In genomic region chr7:16326607-16326971, GRCm38 (mm10) we compare ENCODE assay signal across 9 mouse cellular contexts. TPM values are rescaled to one million over a fixed set of nuclear protein-coding genes. Genes with fewer than 3 reads are reported as not detected.
DNase-seq lines count a peak whose midpoint lies in the region; ATAC-seq and TF ChIP-seq lines count a peak whose summit lies in the region.
"Had no signal": no experiment of that assay in that cellular context is flagged by ENCODE, and none has a peak within 500 bp of the region (broad histone marks: within the 10 kb centered on the region; RNA-seq: fewer than 3 reads in every experiment).

No protein-coding gene starts in this region.

- 86% methylated on average over 2 of the region's 2 CpGs for WGBS in forebrain, embryonic 12.5 days
- WGBS in forebrain, embryonic 14.5 days: 91% methylated on average over 2 of the region's 2 CpGs
- 92% methylated on average over 2 of the region's 2 CpGs for WGBS in kidney, embryonic 14.5 days
- 84% methylated on average over 2 of the region's 2 CpGs for WGBS in liver, embryonic 14.5 days (ENCODE audit: insufficient replicate concordance)

- TF ChIP-seq EP300 in liver, embryonic 14.5 days (IDR thresholded peaks at IDR 0.05; ENCODE audit: low read depth): no peak

- no peak; the same call in 1 of the 2 replicates for ATAC-seq in forebrain, embryonic 12.5 days (ENCODE audit: low FRiP score)
- no peak for ATAC-seq in forebrain, embryonic 14.5 days
- ATAC-seq in kidney, embryonic 14.5 days (ENCODE audit: low FRiP score, low TSS enrichment): peak; percentile 29; the same call in 1 of the 2 replicates
- ATAC-seq in liver, embryonic 14.5 days (ENCODE audit: insufficient read depth): peak; percentile 11; the same call in 1 of the 2 replicates

- H3K36me3 ChIP-seq in forebrain, embryonic 12.5 days (replicated peaks): peaks cover 43% of the 10 kb centered on the region
- peaks cover 53% of the 10 kb centered on the region for H3K36me3 ChIP-seq in forebrain, embryonic 14.5 days (ENCODE audit: control insufficient read depth, insufficient read depth, low read length)
- peaks cover 53% of the 10 kb centered on the region for H3K36me3 ChIP-seq in kidney, embryonic 14.5 days (ENCODE audit: control insufficient read depth, insufficient read depth, low read length)
- peaks cover 33% of the 10 kb centered on the region for H3K36me3 ChIP-seq in liver, embryonic 14.5 days (replicated peaks; ENCODE audit: control insufficient read depth, insufficient read depth, low read depth)

- H3K27me3 ChIP-seq in forebrain, embryonic 12.5 days: no peaks in the 10 kb centered on the region
- no peaks in the 10 kb centered on the region for H3K27me3 ChIP-seq in forebrain, embryonic 14.5 days (replicated peaks; ENCODE audit: control insufficient read depth, insufficient read depth, low read length)
- no peaks in the 10 kb centered on the region for H3K27me3 ChIP-seq in kidney, embryonic 14.5 days (ENCODE audit: control insufficient read depth, insufficient read depth, low read length)
- no peaks in the 10 kb centered on the region for H3K27me3 ChIP-seq in liver, embryonic 14.5 days (ENCODE audit: control insufficient read depth, insufficient read depth, low read length)
- H3K27me3 ChIP-seq: limb, embryonic 13.5 days had no signal

- H3K9ac ChIP-seq in forebrain, embryonic 12.5 days: no peak overlapping the region
- no peak overlapping the region for H3K9ac ChIP-seq in forebrain, embryonic 14.5 days (ENCODE audit: low read length)
- H3K9ac ChIP-seq in kidney, embryonic 14.5 days (ENCODE audit: low read depth, low read length): no peak overlapping the region
- no peak overlapping the region for H3K9ac ChIP-seq in liver, embryonic 14.5 days (replicated peaks)
- H3K9ac ChIP-seq: limb, embryonic 13.5 days had no signal

- no peaks in the 10 kb centered on the region for H3K9me3 ChIP-seq in forebrain, embryonic 12.5 days
- no peaks in the 10 kb centered on the region for H3K9me3 ChIP-seq in forebrain, embryonic 14.5 days (replicated peaks; ENCODE audit: control insufficient read depth, low read length)
- no peaks in the 10 kb centered on the region for H3K9me3 ChIP-seq in kidney, embryonic 14.5 days (ENCODE audit: control insufficient read depth, low read length)
- H3K9me3 ChIP-seq in liver, embryonic 14.5 days (ENCODE audit: control insufficient read depth, low read length): no peaks in the 10 kb centered on the region
- H3K9me3 ChIP-seq: limb, embryonic 13.5 days had no signal

- no peak overlapping the region for H3K4me2 ChIP-seq in forebrain, embryonic 12.5 days
- H3K4me2 ChIP-seq in forebrain, embryonic 14.5 days (ENCODE audit: low read length): no peak overlapping the region
- H3K4me2 ChIP-seq in kidney, embryonic 14.5 days (replicated peaks; ENCODE audit: low read depth, low read length): no peak overlapping the region
- no peak overlapping the region for H3K4me2 ChIP-seq in liver, embryonic 14.5 days (ENCODE audit: low read depth)
- H3K4me2 ChIP-seq: limb, embryonic 13.5 days had no signal

- no peak for DNase-seq in forebrain, embryonic 14.5 days (ENCODE audit: low spot score)
- DNase-seq in kidney, adult 11 months: no peak
- DNase-seq in R1 (ENCODE audit: low read depth, low spot score): peak; percentile 47
- no peak for DNase-seq in liver, embryonic 14.5 days (ENCODE audit: low read depth in 3 of 3, low spot score in 3 of 3)
- DNase-seq in urinary bladder, postnatal 10 days (ENCODE audit: low spot score): no peak
- DNase-seq in retina, postnatal 1 day: no peak

- no peak for TF ChIP-seq CTCF in liver, embryonic 14.5 days (IDR thresholded peaks at IDR 0.05; ENCODE audit: low read depth)

- H3K27ac ChIP-seq in forebrain, embryonic 12.5 days: peak overlapping the region; percentile 43; the same call in 1 of the 2 replicates
- no peak overlapping the region for H3K27ac ChIP-seq in forebrain, embryonic 14.5 days (ENCODE audit: low read depth, low read length)
- peak overlapping the region; percentile 14; the same call in 1 of the 2 replicates for H3K27ac ChIP-seq in kidney, embryonic 14.5 days (ENCODE audit: low read depth, low read length)
- H3K27ac ChIP-seq in liver, embryonic 14.5 days: no peak overlapping the region
- H3K27ac ChIP-seq: limb, embryonic 13.5 days had no signal

- 0 out of 2 replicates have a peak, but pooled peaks cover 6% of the 10 kb centered on the region for H3K4me1 ChIP-seq in forebrain, embryonic 12.5 days
- H3K4me1 ChIP-seq in forebrain, embryonic 14.5 days (ENCODE audit: control insufficient read depth, insufficient read depth, low read length): no peaks in the 10 kb centered on the region
- H3K4me1 ChIP-seq in kidney, embryonic 14.5 days (ENCODE audit: control insufficient read depth, insufficient read depth, low read length): no peaks in the 10 kb centered on the region; the same call in 1 of the 2 replicates
- peaks cover 3 to 4% of the 10 kb centered on the region in 2 experiments; a peak in 2 of 4 replicates for H3K4me1 ChIP-seq in liver, embryonic 14.5 days (replicated peaks; ENCODE audit: control insufficient read depth in 2 of 2, insufficient read depth in 2 of 2, low read length in 1 of 2)

- no peak overlapping the region for H3K4me3 ChIP-seq in forebrain, embryonic 12.5 days (replicated peaks)
- no peak overlapping the region for H3K4me3 ChIP-seq in forebrain, embryonic 14.5 days (ENCODE audit: low read depth, low read length)
- H3K4me3 ChIP-seq in kidney, embryonic 14.5 days (ENCODE audit: low read length): no peak overlapping the region
- H3K4me3 ChIP-seq in liver, embryonic 14.5 days (ENCODE audit: insufficient read depth in 1 of 2, low read depth in 2 of 2, low read length in 2 of 2): no peak overlapping the region
- H3K4me3 ChIP-seq: limb, embryonic 13.5 days had no signal

RNA-seq across cellular contexts. Expression of gene Bbc3, which starts 18.4 kb away (rescaled TPM):
- polyA plus RNA-seq in forebrain, embryonic 12.5 days (2016; fragmentation: Nextera tagmentation; extraction: Ambion mirVana): 12.8 and 14.6 TPM in 2 replicates
- 10.6 and 11.0 TPM in 2 replicates for polyA plus RNA-seq in forebrain, embryonic 14.5 days (2014; fragmentation: Nextera tagmentation; extraction: Ambion mirVana)
- 8.6 and 13.8 TPM in 2 replicates for polyA plus RNA-seq in kidney, embryonic 14.5 days (2014; fragmentation: Nextera tagmentation; extraction: Ambion mirVana)
- polyA plus RNA-seq in liver, embryonic 14.5 days (2012; rRNA removed): 3.2 and 3.8 TPM in 2 replicates
- polyA plus RNA-seq in liver, embryonic 14.5 days (2014; fragmentation: Nextera tagmentation; extraction: Ambion mirVana): 2.0 and 3.3 TPM in 2 replicates

RNA-seq across cellular contexts. Expression of gene Ccdc9, which starts 40.0 kb away (rescaled TPM):
- polyA plus RNA-seq in forebrain, embryonic 12.5 days (2016; fragmentation: Nextera tagmentation; extraction: Ambion mirVana): 42.3 and 44.6 TPM in 2 replicates
- 12.6 and 15.2 TPM in 2 replicates for polyA plus RNA-seq in forebrain, embryonic 14.5 days (2014; fragmentation: Nextera tagmentation; extraction: Ambion mirVana)
- 24.6 and 28.3 TPM in 2 replicates for polyA plus RNA-seq in kidney, embryonic 14.5 days (2014; fragmentation: Nextera tagmentation; extraction: Ambion mirVana)
- polyA plus RNA-seq in liver, embryonic 14.5 days (2012; rRNA removed): 15.9 and 24.7 TPM in 2 replicates
- polyA plus RNA-seq in liver, embryonic 14.5 days (2014; fragmentation: Nextera tagmentation; extraction: Ambion mirVana): 4.2 and 7.6 TPM in 2 replicates

RNA-seq across cellular contexts. Expression of gene Inafm1, which starts 53.2 kb away (rescaled TPM):
- 13.4 and 14.5 TPM in 2 replicates for polyA plus RNA-seq in forebrain, embryonic 12.5 days (2016; fragmentation: Nextera tagmentation; extraction: Ambion mirVana)
- 20.4 and 21.0 TPM in 2 replicates for polyA plus RNA-seq in forebrain, embryonic 14.5 days (2014; fragmentation: Nextera tagmentation; extraction: Ambion mirVana)
- polyA plus RNA-seq in kidney, embryonic 14.5 days (2014; fragmentation: Nextera tagmentation; extraction: Ambion mirVana): 19.3 and 19.8 TPM in 2 replicates
- polyA plus RNA-seq in liver, embryonic 14.5 days (2012; rRNA removed): 7.9 and 8.3 TPM in 2 replicates
- 3.5 and 4.0 TPM in 2 replicates for polyA plus RNA-seq in liver, embryonic 14.5 days (2014; fragmentation: Nextera tagmentation; extraction: Ambion mirVana)

Comparison
In these comparisons a context has a peak if more than half of its experiments do, and no peak if none do; other contexts are left out.
1. H3K27ac ChIP-seq: peak in forebrain, embryonic 12.5 days (single experiment) and kidney, embryonic 14.5 days (single experiment); none in forebrain, embryonic 14.5 days (single experiment) and liver, embryonic 14.5 days (single experiment).
2. ATAC-seq: peak in kidney, embryonic 14.5 days (single experiment) and liver, embryonic 14.5 days (single experiment); none in forebrain, embryonic 12.5 days (single experiment) and forebrain, embryonic 14.5 days (single experiment).